ENCODE assay signal across 8 mouse cellular contexts in genomic region chr4:21814029-21814428, GRCm38 (mm10). TPM values are rescaled to one million over a fixed set of nuclear protein-coding genes. Genes with fewer than 3 reads are reported as not detected.
A peak's percentile ranks its signal among the peaks of the same experiment; 100 is the strongest.
DNase-seq lines count a peak whose midpoint lies in the region; ATAC-seq and TF ChIP-seq lines count a peak whose summit lies in the region.

No protein-coding gene starts in this region.

- peak; percentile 81 for TF ChIP-seq CTCF in cortical plate, adult 2 months (IDR thresholded peaks at IDR 0.05; ENCODE audit: extremely low read depth, insufficient read depth, low read length)

- no peak overlapping the region for H3K4me2 ChIP-seq in kidney, embryonic 14.5 days (replicated peaks; ENCODE audit: low read depth, low read length)
- no peak overlapping the region for H3K4me2 ChIP-seq in limb, embryonic 14.5 days (replicated peaks; ENCODE audit: low read depth, low read length, severe bottlenecking)

- DNase-seq in B cell, adult 2 months: peak; percentile 61 to 65
- peak; percentile 86 for DNase-seq in R1 (ENCODE audit: low read depth, low spot score)
- DNase-seq in heart, adult 8-10 months (ENCODE audit: low spot score): peak; percentile 23
- DNase-seq in limb, embryonic 14.5 days (ENCODE audit: low spot score): peak; percentile 85
- peak; percentile 74 for DNase-seq in naive thymus-derived CD4-positive, alpha-beta T cell, adult 2 months (ENCODE audit: low read depth)
- DNase-seq in thymus, postnatal 14 days: peak; percentile 62

- peaks cover 25% of the 10 kb centered on the region; the same call in 1 of the 2 replicates for H3K36me3 ChIP-seq in kidney, embryonic 14.5 days (ENCODE audit: control insufficient read depth, insufficient read depth, low read length)
- peaks cover 60% of the 10 kb centered on the region for H3K36me3 ChIP-seq in limb, embryonic 14.5 days (ENCODE audit: control insufficient read depth, insufficient read depth, low read length)

- no peaks in the 10 kb centered on the region for H3K9me3 ChIP-seq in kidney, embryonic 14.5 days (ENCODE audit: control insufficient read depth, low read length)
- H3K9me3 ChIP-seq in limb, embryonic 14.5 days (ENCODE audit: control insufficient read depth, low read length): no peaks in the 10 kb centered on the region

- H3K4me3 ChIP-seq in cortical plate, adult 2 months (ENCODE audit: insufficient read depth, low read length): no peak overlapping the region
- no peak overlapping the region for H3K4me3 ChIP-seq in kidney, embryonic 14.5 days (ENCODE audit: low read length)
- no peak overlapping the region for H3K4me3 ChIP-seq in limb, embryonic 14.5 days (replicated peaks; ENCODE audit: low read length)

- ATAC-seq in kidney, embryonic 14.5 days (ENCODE audit: low FRiP score, low TSS enrichment): peak; percentile 83
- peak; percentile 47; the same call in 1 of the 2 replicates for ATAC-seq in limb, embryonic 14.5 days (ENCODE audit: low FRiP score, low read depth)

- H3K4me1 ChIP-seq in cortical plate, adult 2 months (ENCODE audit: control insufficient read depth, insufficient read depth, low read length): no peaks in the 10 kb centered on the region
- H3K4me1 ChIP-seq in kidney, embryonic 14.5 days (ENCODE audit: control insufficient read depth, insufficient read depth, low read length): no peaks in the 10 kb centered on the region
- no peaks in the 10 kb centered on the region for H3K4me1 ChIP-seq in limb, embryonic 14.5 days (ENCODE audit: control insufficient read depth, insufficient read depth, low read length)

- WGBS in kidney, embryonic 14.5 days: 42% methylated on average over 2 of the region's 2 CpGs
- 46% methylated on average over 2 of the region's 2 CpGs for WGBS in limb, embryonic 14.5 days

- no peaks in the 10 kb centered on the region for H3K27me3 ChIP-seq in kidney, embryonic 14.5 days (ENCODE audit: control insufficient read depth, insufficient read depth, low read length)
- no peaks in the 10 kb centered on the region for H3K27me3 ChIP-seq in limb, embryonic 14.5 days (ENCODE audit: control insufficient read depth, insufficient read depth, low read length)

- TF ChIP-seq POLR2A in cortical plate, adult 2 months (IDR thresholded peaks at IDR 0.05; ENCODE audit: extremely low read depth, insufficient read depth, low read length): no peak
- no peak for TF ChIP-seq POLR2A in limb, embryonic 14.5 days (IDR thresholded peaks at IDR 0.05; ENCODE audit: borderline replicate concordance, extremely low read depth, insufficient read depth, insufficient read length)

- no peak overlapping the region for H3K27ac ChIP-seq in cortical plate, adult 2 months (ENCODE audit: insufficient read depth, low read length)
- no peak overlapping the region for H3K27ac ChIP-seq in kidney, embryonic 14.5 days (ENCODE audit: low read depth, low read length)
- H3K27ac ChIP-seq in limb, embryonic 14.5 days (replicated peaks; ENCODE audit: low read depth, low read length): no peak overlapping the region

- H3K9ac ChIP-seq in kidney, embryonic 14.5 days (ENCODE audit: low read depth, low read length): no peak overlapping the region
- H3K9ac ChIP-seq in limb, embryonic 14.5 days (ENCODE audit: low read depth, low read length, severe bottlenecking): no peak overlapping the region

RNA-seq across cellular contexts. Expression of gene Pnisr, which starts 33.4 kb away (rescaled TPM):
- 229 and 270 TPM in 2 replicates for polyA plus RNA-seq in cortical plate, adult 2 months (2012; rRNA removed)
- total RNA-seq in heart, adult 8-10 months (2022): 10 to 100 TPM; 19.9 to 35.3 (median 27.3) TPM
- polyA plus RNA-seq in kidney, embryonic 14.5 days (2014; fragmentation: Nextera tagmentation; extraction: Ambion mirVana): 121 and 166 TPM in 2 replicates
- polyA plus RNA-seq in limb, embryonic 14.5 days (2012; rRNA removed): 228 and 239 TPM in 2 replicates
- 133 and 159 TPM in 2 replicates for polyA plus RNA-seq in limb, embryonic 14.5 days (2014; fragmentation: Nextera tagmentation; extraction: Ambion mirVana)

RNA-seq across cellular contexts. Expression of gene Tstd3, which starts 47.0 kb away (rescaled TPM):
- polyA plus RNA-seq in cortical plate, adult 2 months (2012; rRNA removed): 18.7 and 18.9 TPM in 2 replicates
- total RNA-seq in heart, adult 8-10 months (2022): 10 to 100 TPM; 14.1 to 22.0 (median 19.2) TPM
- polyA plus RNA-seq in kidney, embryonic 14.5 days (2014; fragmentation: Nextera tagmentation; extraction: Ambion mirVana): 12.4 and 13.7 TPM in 2 replicates
- 2.9 and 3.8 TPM in 2 replicates for polyA plus RNA-seq in limb, embryonic 14.5 days (2012; rRNA removed)
- 6.6 and 7.0 TPM in 2 replicates for polyA plus RNA-seq in limb, embryonic 14.5 days (2014; fragmentation: Nextera tagmentation; extraction: Ambion mirVana)

RNA-seq across cellular contexts. Expression of gene Usp45, which starts 47.1 kb away (rescaled TPM):
- 19.8 and 22.4 TPM in 2 replicates for polyA plus RNA-seq in cortical plate, adult 2 months (2012; rRNA removed)
- 10 to 100 TPM; 10.9 to 14.0 (median 13.6) TPM for total RNA-seq in heart, adult 8-10 months (2022)
- 5.9 and 12.6 TPM in 2 replicates for polyA plus RNA-seq in kidney, embryonic 14.5 days (2014; fragmentation: Nextera tagmentation; extraction: Ambion mirVana)
- 11.3 and 12.0 TPM in 2 replicates for polyA plus RNA-seq in limb, embryonic 14.5 days (2012; rRNA removed)
- polyA plus RNA-seq in limb, embryonic 14.5 days (2014; fragmentation: Nextera tagmentation; extraction: Ambion mirVana): 9.2 and 10.0 TPM in 2 replicates

Comparison
In these comparisons a context has a peak if more than half of its experiments do, and no peak if none do; other contexts are left out.
1. DNase-seq: peak in every context shown above with its lines; median percentile 86 in R1; 85 in limb, embryonic 14.5 days; 74 in naive thymus-derived CD4-positive, alpha-beta T cell, adult 2 months; 63 in B cell, adult 2 months; 62 in thymus, postnatal 14 days; 23 in heart, adult 8-10 months.